Mouse (Mus musculus) heart, adult 2 months (tissue): ENCODE measurements around the gene Hsp90aa1. TPM values are rescaled to one million over a fixed set of nuclear protein-coding genes. Genes with fewer than 3 reads are reported as not detected.

ENCODE experiments used
- DNase-seq, 2 experiments: peaks; one replicate each; pipeline ENCODE4 v3.0.0; 2021
- H3K27ac ChIP-seq: fragments of 200-600 bp; 2 replicates; pipeline ENCODE4 v1.8.1; 2022
- H3K27me3 ChIP-seq: fragments of 200-500 bp; 2 replicates; pipeline ENCODE4 v1.6.1; 2012; ENCODE audit warnings: mild to moderate bottlenecking, low read length, inconsistent platforms, mixed read lengths; ENCODE audit not compliant: control insufficient read depth, insufficient read depth
- H3K36me3 ChIP-seq: fragments of 200-500 bp; 2 replicates; pipeline ENCODE4 v1.6.1; 2012; ENCODE audit warnings: low read length, inconsistent platforms; ENCODE audit not compliant: control insufficient read depth, insufficient read depth
- H3K4me1 ChIP-seq: fragments of 200-500 bp; 2 replicates; pipeline ENCODE4 v1.6.1; 2011; ENCODE audit warnings: low read length; ENCODE audit not compliant: control insufficient read depth, insufficient read depth
- H3K4me3 ChIP-seq: fragments of 200-600 bp; 2 replicates; pipeline ENCODE4 v1.8.1; 2022
- H3K79me2 ChIP-seq: fragments of 200-500 bp; replicated peaks from 2 replicates; pipeline ENCODE4 v1.6.1; 2012; ENCODE audit warnings: mild to moderate bottlenecking, inconsistent platforms, low read length, moderate library complexity, mixed read lengths; ENCODE audit not compliant: control insufficient read depth, insufficient read depth
- H3K9ac ChIP-seq: fragments of 200-500 bp; 2 replicates; pipeline ENCODE4 v1.6.1; 2012; ENCODE audit warnings: low read depth, mild to moderate bottlenecking, control low read depth, inconsistent platforms, low read length, mixed read lengths
- CTCF ChIP-seq: fragments of 200-600 bp; IDR thresholded peaks from 2 replicates; pipeline ENCODE4 v1.8.1; 2022; ENCODE audit warnings: antibody characterized with exemption, mild to moderate bottlenecking, moderate library complexity
- EP300 ChIP-seq: fragments of 200-500 bp; IDR thresholded peaks from 2 replicates; pipeline ENCODE4 v1.6.1; 2011; ENCODE audit warnings: low read depth, low read length, control low read depth; ENCODE audit not compliant: insufficient read depth
- POLR2A ChIP-seq: fragments of 200-500 bp; IDR thresholded peaks from 2 replicates; pipeline ENCODE4 v1.6.1; 2011; ENCODE audit warnings: mild to moderate bottlenecking, low read depth, low read length, control low read depth; ENCODE audit not compliant: insufficient read depth
- WGBS: fragments of 180-500 bp; shearing (Covaris S2); methylation state at CpG from one replicate; pipeline ENCODE4 v1.1.7; 2018; 5-methylcytosine and 5-hydroxymethylcytosine counted together
- intact Hi-C: fragments of 180-260 bp; cut with DNase I; formaldehyde crosslinking; loops from one replicate; pipeline ENCODE4 v1.15.1; 2025
- polyA plus RNA-seq: library from polyadenylated mRNA; depleted of rRNA; stranded (reverse); fragments of >200 nt; gene quantifications from 2 replicates; pipeline ENCODE4 v1.2.3, GENCODE M21; 2012
- total RNA-seq, 2 experiments: library from RNA; stranded (reverse); gene quantifications; 2 replicates each; pipeline ENCODE4 v1.2.3; 2021

Hsp90aa1 gene
- total and polyA plus RNA-seq, 3 experiments, result 47.5 to 228 (median 186) TPM

DNA sequence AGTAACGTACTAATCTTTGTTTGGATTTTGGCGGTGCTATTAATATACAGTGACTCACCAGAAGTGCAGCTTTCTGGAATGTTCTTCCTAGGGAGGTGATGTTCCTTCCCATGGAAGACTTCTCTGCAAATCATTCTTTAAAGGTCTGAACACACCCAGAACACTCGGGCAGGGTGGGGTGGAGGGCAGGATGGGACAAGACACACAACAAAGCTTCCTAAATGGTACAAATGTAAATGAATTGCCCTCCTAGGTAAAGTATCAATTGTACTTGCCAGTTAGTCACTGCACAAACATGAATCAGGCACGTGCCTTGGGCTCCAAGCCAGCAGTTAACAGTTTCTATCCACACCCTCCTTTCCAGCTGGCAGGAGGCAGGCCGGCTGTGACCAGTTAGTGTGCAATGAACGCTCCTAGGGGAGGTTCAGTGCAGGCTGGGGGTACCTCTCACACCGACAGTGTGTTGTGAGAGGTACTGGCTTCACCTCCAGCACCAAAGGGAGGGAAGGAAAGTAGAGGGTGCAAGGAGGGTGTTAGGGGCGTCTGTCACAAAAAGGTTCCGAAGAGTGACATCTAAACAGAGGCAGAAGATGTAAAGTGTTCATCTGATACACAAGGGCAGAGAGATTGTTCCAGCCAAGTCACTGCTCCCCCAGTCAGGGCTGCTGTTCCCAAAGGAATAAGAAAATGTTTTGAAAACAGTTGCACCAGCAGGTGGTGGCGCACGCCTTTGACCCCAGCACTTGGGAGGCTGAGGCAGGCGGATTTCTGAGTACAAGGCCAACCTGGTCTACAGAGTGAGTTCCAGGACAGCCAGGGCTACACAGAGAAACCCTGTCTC, 14.4 kb downstream of the Hsp90aa1 start:
- intact Hi-C loops, result no loop called here

DNA sequence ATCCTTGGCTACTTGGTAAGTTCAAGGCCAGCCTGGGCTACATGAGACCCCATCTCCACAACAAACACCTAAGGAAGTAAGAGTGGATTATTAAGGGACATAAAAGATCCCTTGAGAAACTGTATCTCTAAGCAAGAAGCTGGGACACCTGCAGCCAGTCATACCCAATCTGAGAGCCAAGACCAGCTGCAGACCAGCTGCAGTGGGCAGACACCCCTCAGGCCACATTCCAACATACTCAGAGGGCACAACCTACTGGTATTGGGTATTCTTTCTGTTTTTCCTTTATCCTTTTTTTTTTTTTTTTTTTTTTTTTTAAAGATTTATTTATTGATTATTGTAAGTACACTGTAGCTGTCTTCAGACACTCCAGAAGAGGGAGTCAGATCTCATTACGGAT, 18.9 kb downstream of the Hsp90aa1 start:
- Histone ChIP-seq H3K9ac (no peak overlapping the region), H3K4me1 (peaks cover 7% of the 10 kb centered on the region), H3K27ac (no peak overlapping the region), H3K36me3 (no peaks in the 10 kb centered on the region), H3K79me2 (no peaks in the 10 kb centered on the region), H3K27me3 (no peaks in the 10 kb centered on the region), H3K4me3 (no peak overlapping the region)
- intact Hi-C loops, result no loop called here
- no peak for DNase-seq
- WGBS, result no CpG with 5 or more reads among the region's 1 CpGs
- TF ChIP-seq CTCF (no peak), POLR2A (no peak), EP300 (no peak)

More for the DNA sequence above, 14.4 kb downstream of the Hsp90aa1 start:
- Histone ChIP-seq H3K79me2 (no peaks in the 10 kb centered on the region), H3K27me3 (no peaks in the 10 kb centered on the region), H3K4me3 (no peak overlapping the region), H3K27ac (peak overlapping the region; percentile 63), H3K4me1 (peaks cover 7% of the 10 kb centered on the region), H3K36me3 (peaks cover 8% of the 10 kb centered on the region; the same call in 1 of the 2 replicates), H3K9ac (peak overlapping the region; percentile 0; the same call in 1 of the 2 replicates)
- peak; percentile 66 to 78 for DNase-seq
- TF ChIP-seq EP300, result 0 out of 2 replicates have a peak, but pooled peaks have one; percentile 21
- no peak for TF ChIP-seq POLR2A
- 36% methylated on average over 12 of the region's 12 CpGs for WGBS

DNA sequence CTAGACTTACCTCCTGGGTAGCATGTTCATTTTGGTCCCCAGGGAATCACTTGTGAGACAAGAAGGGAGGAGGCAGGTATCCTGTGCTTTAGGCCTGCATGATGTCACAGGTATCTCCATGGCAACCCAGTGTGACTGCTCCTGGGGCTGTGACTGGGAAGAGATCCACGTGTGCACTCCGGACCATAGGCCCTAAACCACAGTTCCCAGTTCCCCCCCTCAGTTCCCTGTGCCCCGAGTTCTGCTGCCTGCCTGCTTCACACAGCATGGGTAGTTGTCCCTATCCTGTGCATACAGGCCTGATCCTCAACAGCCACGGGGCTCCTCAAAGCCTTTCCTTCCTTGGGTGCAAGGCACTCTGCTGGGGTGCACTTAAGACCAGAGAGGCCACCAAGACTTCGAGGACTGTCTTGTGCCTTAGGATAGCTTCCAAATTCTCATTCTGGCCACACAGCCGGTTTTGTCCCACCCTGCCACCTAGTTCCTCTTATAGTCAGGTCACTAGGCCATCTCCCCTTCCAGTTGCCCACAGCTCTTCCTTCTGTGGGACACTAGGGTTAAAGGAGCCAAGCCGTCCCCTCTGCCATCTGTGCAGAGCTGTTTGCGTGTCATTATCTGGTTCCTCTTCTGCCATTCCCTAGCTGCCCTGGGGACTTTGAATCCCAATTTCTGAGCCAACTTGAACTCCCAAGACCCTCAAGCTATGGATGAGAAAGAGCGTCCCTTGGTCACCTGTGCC, 19.8 kb downstream of the Hsp90aa1 start, which contains the start of gene 1700001K19Rik:
TSS of gene 1700001K19Rik (minus strand) at position 59 of the 739 bp plus-strand sequence.
- peaks cover 1% of the 10 kb centered on the region; the same call in 1 of the 2 replicates for H3K4me1 ChIP-seq
- H3K9ac ChIP-seq, result no peak within 1 kb of the TSS
- intact Hi-C loops, result no loop called here
- TF ChIP-seq POLR2A (no peak), CTCF (no peak), EP300 (no peak)
- no peak within 1 kb of the TSS for H3K27ac ChIP-seq
- no peak within 1 kb of the TSS for H3K4me3 ChIP-seq
- H3K36me3 ChIP-seq, result no peaks in the 10 kb centered on the region
- no peaks in the 10 kb centered on the region for H3K27me3 ChIP-seq
- H3K79me2 ChIP-seq, result no peaks in the 10 kb centered on the region
- 78% methylated on average over 9 of the region's 9 CpGs for WGBS
- DNase-seq, result no peak

DNA sequence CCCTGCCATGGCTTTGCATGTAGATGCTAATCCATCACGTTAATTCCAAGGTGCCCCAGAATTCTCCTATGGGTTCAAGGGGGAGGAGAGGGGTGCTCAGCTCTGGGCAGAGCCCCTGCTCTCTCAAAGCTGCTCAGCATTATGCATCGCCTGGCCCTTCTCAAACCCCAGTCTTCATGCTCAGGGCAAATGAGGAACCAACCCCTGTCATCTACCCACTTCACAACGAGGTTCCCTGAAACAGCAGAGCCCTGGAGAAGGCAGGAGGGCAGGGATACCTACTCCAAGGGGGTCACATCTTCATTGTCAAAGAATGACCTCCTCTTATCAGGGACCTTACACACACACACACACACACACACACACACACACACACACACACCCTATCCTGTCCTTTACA, 20.6 kb downstream of the Hsp90aa1 start:
- TF ChIP-seq CTCF, result no peak
- TF ChIP-seq EP300, result no peak
- no peak for TF ChIP-seq POLR2A

DNA sequence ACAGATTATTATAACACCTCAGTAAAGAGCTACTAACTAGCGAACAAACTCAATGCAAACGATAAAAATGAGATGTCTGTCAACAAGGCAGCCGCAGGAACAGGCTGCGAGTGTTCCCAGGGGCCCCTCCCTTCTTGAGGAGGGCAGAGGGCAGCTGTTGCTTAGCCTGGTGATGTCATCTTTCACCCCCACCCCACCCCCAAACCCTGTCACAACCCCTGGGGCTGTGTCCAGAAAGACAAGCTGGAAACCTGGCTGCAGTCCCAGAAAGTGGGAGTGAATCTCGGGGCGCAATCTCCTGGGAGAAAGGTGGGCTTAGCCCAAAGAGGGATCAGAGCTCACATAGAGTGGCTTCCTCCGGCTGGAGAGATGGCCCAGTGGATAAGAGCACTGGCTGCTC, 21.3 kb downstream of the Hsp90aa1 start:
- Histone ChIP-seq H3K4me3 (no peak overlapping the region), H3K36me3 (no peaks in the 10 kb centered on the region), H3K9ac (no peak overlapping the region), H3K79me2 (no peaks in the 10 kb centered on the region), H3K4me1 (no peaks in the 10 kb centered on the region), H3K27ac (no peak overlapping the region), H3K27me3 (no peaks in the 10 kb centered on the region)
- no peak for TF ChIP-seq EP300
- no peak for TF ChIP-seq POLR2A
- TF ChIP-seq CTCF, result no peak
- WGBS, result 19% methylated on average over 7 of the region's 7 CpGs
- DNase-seq, result peak in 1 of 2 experiments; percentile 38
- intact Hi-C loops, result no loop called here

More for the DNA sequence above, 20.6 kb downstream of the Hsp90aa1 start:
- intact Hi-C loops, result no loop called here
- DNase-seq, result no peak
- Histone ChIP-seq H3K79me2 (no peaks in the 10 kb centered on the region), H3K27me3 (no peaks in the 10 kb centered on the region), H3K27ac (no peak overlapping the region), H3K4me3 (no peak overlapping the region), H3K4me1 (no peaks in the 10 kb centered on the region), H3K36me3 (no peaks in the 10 kb centered on the region), H3K9ac (no peak overlapping the region)
- 68% methylated on average over 3 of the region's 3 CpGs for WGBS
